Mouse (Mus musculus): ENCODE data around the gene B230118H07Rik. TPM values are rescaled to one million over a fixed set of nuclear protein-coding genes. Genes with fewer than 3 reads are reported as not detected.

The B230118H07Rik gene
- polyA plus RNA-seq, 1 experiment from 2014 or later, result 31.3 TPM

DNA sequence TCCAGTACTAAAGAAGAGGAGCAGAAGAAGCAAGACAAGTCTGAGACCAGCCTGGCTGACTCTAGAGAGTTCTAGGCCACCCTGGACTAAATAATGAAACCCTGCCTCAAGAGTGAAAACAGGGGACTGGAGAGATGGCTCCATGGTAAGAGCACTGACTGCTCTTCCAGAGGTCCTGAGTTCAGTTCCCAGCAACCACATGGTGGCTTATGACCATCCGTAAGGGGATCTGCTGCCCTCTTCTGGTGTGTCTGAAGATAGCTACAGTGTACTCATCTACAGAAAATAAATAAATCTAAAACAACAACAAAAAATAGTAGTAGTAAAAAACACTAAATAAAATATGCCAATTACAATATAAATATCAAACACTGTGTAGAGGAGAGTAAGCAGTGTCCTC is 3.5 kb downstream of the B230118H07Rik start:
- Histone ChIP-seq H3K4me3 (ENCODE audit: low read depth, low read length) (no peak overlapping the region), H3K36me3 (ENCODE audit: insufficient read depth, low read length) (no peaks in the 10 kb centered on the region), H3K4me1 (ENCODE audit: insufficient read depth, low read depth, low read length) (no peaks in the 10 kb centered on the region), H3K9me3 (ENCODE audit: low read length) (no peaks in the 10 kb centered on the region), H3K27me3 (replicated peaks; ENCODE audit: insufficient read depth, low read length) (no peaks in the 10 kb centered on the region), H3K4me2 (replicated peaks; ENCODE audit: low read depth, low read length) (no peak overlapping the region), H3K9ac (replicated peaks; ENCODE audit: low read depth) (no peak overlapping the region), H3K27ac (ENCODE audit: low read length) (no peak overlapping the region)
- no peak for TF ChIP-seq EP300 (IDR thresholded peaks at IDR 0.05)
- no peak for TF ChIP-seq CTCF (IDR thresholded peaks at IDR 0.05)
- DNase-seq (ENCODE audit: low spot score) (no peak), ATAC-seq (no peak)
- 88% methylated on average over 1 of the region's 1 CpGs for WGBS

DNA sequence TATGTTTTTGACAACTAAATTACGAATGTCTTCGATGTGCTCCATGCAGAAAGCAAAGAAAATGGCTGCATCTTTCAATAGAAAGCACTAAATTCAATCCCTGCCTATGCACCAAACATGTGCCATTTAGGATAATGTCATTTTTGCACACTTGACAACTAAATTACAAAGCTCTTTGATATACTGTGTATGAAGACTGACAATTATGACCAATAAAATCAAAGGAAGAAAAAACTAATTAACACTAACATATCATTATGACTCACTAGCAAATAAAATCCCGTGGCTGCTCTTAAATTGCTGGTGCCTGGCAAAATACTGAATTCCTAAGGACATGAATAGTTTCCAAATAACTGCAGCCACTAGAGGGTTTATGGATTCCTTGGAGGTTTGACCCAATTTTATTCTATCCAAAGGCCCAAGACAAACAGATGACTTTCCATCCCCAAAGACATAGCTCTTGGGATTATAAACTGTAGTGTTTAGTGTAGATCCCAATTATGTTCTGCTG is 9.4 kb downstream of the B230118H07Rik start:
- Histone ChIP-seq H3K9me3 (ENCODE audit: low read length) (no peaks in the 10 kb centered on the region), H3K4me2 (replicated peaks; ENCODE audit: low read depth, low read length) (no peak overlapping the region), H3K27me3 (replicated peaks; ENCODE audit: insufficient read depth, low read length) (no peaks in the 10 kb centered on the region), H3K9ac (replicated peaks; ENCODE audit: low read depth) (no peak overlapping the region), H3K27ac (ENCODE audit: low read length) (no peak overlapping the region), H3K4me1 (ENCODE audit: insufficient read depth, low read depth, low read length) (no peaks in the 10 kb centered on the region), H3K36me3 (ENCODE audit: insufficient read depth, low read length) (no peaks in the 10 kb centered on the region), H3K4me3 (ENCODE audit: low read depth, low read length) (no peak overlapping the region)
- 82% methylated on average over 3 of the region's 3 CpGs for WGBS
- DNase-seq (ENCODE audit: low spot score) (no peak), ATAC-seq (no peak)
- TF ChIP-seq EP300 (IDR thresholded peaks at IDR 0.05), result no peak
- TF ChIP-seq CTCF (IDR thresholded peaks at IDR 0.05), result no peak

DNA sequence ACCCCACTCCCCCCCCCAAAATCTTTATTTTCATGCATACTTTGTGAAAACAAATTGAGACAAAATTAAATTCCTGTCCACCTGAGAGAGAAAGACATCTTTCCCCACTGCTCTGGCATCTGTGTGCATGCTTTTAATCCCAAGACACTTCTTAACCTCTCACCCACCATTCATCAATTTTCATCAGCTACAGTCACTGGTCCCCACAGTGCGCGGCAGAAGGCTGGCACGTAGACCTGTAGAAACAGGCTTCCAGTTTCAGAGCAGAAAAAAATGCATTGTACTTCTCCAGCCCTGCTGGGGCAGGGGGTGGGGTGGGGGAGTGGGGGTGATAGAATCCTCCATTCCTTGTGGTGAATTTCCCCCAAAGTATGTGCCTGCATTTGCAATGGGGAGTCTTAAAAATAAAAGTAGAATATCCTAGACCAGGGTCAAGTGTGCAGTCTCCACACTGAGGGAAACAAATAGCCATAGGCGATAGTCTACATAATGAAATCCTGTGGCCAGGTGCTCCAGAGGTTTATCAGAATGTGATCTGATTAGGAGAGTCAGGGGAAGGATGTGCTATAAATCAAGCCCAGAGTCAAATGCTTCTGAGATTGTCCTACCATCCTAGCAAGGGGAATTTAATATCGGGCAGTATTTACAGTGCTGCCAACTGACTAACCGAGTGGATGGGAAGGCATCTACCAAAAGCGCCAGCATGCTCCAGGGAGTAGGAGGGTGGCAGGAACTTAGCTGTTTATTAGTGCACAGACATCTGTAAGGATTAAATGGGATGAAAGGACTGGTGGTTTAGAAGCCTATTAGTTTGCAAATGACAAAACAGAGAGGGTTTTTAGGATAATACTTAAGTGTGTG is 10.1 kb downstream of the B230118H07Rik start:
- Histone ChIP-seq H3K4me3 (ENCODE audit: low read depth, low read length) (no peak overlapping the region), H3K4me1 (ENCODE audit: insufficient read depth, low read depth, low read length) (no peaks in the 10 kb centered on the region), H3K9ac (replicated peaks; ENCODE audit: low read depth) (no peak overlapping the region), H3K27ac (ENCODE audit: low read length) (no peak overlapping the region), H3K4me2 (replicated peaks; ENCODE audit: low read depth, low read length) (no peak overlapping the region), H3K36me3 (ENCODE audit: insufficient read depth, low read length) (no peaks in the 10 kb centered on the region), H3K9me3 (ENCODE audit: low read length) (no peaks in the 10 kb centered on the region), H3K27me3 (replicated peaks; ENCODE audit: insufficient read depth, low read length) (no peaks in the 10 kb centered on the region)
- WGBS, result 35% methylated on average over 7 of the region's 7 CpGs
- TF ChIP-seq CTCF (IDR thresholded peaks at IDR 0.05) (no peak), EP300 (IDR thresholded peaks at IDR 0.05) (no peak)
- no peak for DNase-seq (ENCODE audit: low spot score)
- no peak for ATAC-seq

DNA sequence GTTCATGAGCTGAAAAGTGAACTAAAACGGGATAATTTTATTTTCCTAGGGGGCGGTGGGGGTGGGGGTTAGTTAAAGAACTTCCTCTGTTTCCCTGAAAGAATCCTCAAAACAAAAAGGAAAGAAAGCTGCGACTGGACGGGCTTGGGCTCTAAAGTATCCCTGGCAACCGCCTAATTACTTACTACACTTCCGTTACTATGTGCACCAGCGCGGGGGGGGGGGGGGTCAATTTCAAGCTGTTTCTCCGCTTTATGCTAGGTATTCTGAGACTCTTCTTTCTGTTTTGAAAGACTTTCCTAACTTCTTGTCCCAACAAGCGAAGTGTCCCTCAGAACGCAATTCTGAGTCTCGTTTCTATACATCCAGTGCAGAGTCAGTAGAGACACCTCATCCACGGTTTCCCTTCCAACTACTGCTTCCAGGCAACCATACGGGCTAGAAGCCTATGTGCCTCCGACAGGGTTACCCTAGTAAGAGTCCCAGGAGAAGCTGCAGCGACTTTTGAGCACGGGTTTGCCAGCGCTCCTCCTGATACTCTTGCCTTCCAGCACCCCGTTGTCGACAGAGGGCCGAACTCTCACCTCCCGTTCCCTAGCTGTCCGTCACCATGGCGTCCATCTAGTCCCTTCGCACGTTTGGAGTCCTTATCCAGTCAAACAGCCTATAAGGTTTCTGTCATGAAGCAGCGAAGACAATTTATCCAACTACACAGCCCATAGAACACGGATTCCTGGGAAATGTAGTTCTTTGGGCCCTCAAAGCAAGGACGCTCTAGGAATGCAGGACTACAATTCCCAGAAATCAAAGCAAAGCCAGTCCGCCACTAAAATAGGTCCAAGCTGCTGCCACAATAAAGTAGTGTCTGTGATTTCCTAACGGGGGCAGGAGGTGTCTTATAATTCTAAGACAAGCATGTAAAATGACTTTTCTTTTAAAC is 20.8 kb downstream of the B230118H07Rik start:
- 2% methylated on average over 31 of the region's 31 CpGs for WGBS
- Histone ChIP-seq H3K4me3 (ENCODE audit: low read depth, low read length) (peak overlapping the region; percentile 81), H3K9me3 (ENCODE audit: low read length) (no peaks in the 10 kb centered on the region), H3K4me2 (replicated peaks; ENCODE audit: low read depth, low read length) (peak overlapping the region; percentile 74), H3K27me3 (replicated peaks; ENCODE audit: insufficient read depth, low read length) (no peaks in the 10 kb centered on the region), H3K9ac (replicated peaks; ENCODE audit: low read depth) (peak overlapping the region; percentile 39; the same call in 1 of the 2 replicates), H3K4me1 (ENCODE audit: insufficient read depth, low read depth, low read length) (no peaks in the 10 kb centered on the region), H3K36me3 (ENCODE audit: insufficient read depth, low read length) (no peaks in the 10 kb centered on the region), H3K27ac (ENCODE audit: low read length) (peak overlapping the region; percentile 82)
- DNase-seq (ENCODE audit: low spot score) (peak; percentile 97), ATAC-seq (peak; percentile 100)
- TF ChIP-seq EP300 (IDR thresholded peaks at IDR 0.05) (0 out of 2 replicates have a peak, but pooled peaks have one; percentile 20), CTCF (IDR thresholded peaks at IDR 0.05) (0 out of 2 replicates have a peak, but pooled peaks have one; percentile 10)

DNA sequence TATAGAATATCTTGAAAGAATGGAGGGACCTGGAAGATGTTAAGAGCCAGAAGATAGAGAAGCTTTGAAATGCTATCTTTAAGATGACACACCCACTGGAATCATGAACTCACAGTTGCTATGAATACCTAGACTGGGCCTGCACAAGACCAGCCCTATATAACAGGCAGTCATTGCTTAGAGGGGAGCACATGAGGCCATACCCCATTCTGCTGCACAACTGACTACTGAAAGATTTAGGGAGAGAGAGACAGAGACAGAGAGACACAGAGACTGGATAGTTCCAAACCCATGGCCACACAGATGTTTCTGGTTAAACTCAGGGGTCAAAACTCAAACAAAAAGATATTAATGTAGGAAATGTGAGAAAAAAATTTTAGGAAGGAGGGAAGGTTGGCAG is 22.1 kb downstream of the B230118H07Rik start:
- Histone ChIP-seq H3K27me3 (replicated peaks; ENCODE audit: insufficient read depth, low read length) (no peaks in the 10 kb centered on the region), H3K4me2 (replicated peaks; ENCODE audit: low read depth, low read length) (no peak overlapping the region), H3K4me3 (ENCODE audit: low read depth, low read length) (no peak overlapping the region), H3K4me1 (ENCODE audit: insufficient read depth, low read depth, low read length) (no peaks in the 10 kb centered on the region), H3K27ac (ENCODE audit: low read length) (no peak overlapping the region), H3K36me3 (ENCODE audit: insufficient read depth, low read length) (no peaks in the 10 kb centered on the region), H3K9me3 (ENCODE audit: low read length) (no peaks in the 10 kb centered on the region), H3K9ac (replicated peaks; ENCODE audit: low read depth) (no peak overlapping the region)
- ATAC-seq, result no peak
- DNase-seq (ENCODE audit: low spot score), result no peak
- TF ChIP-seq CTCF (IDR thresholded peaks at IDR 0.05) (no peak), EP300 (IDR thresholded peaks at IDR 0.05) (no peak)

DNA sequence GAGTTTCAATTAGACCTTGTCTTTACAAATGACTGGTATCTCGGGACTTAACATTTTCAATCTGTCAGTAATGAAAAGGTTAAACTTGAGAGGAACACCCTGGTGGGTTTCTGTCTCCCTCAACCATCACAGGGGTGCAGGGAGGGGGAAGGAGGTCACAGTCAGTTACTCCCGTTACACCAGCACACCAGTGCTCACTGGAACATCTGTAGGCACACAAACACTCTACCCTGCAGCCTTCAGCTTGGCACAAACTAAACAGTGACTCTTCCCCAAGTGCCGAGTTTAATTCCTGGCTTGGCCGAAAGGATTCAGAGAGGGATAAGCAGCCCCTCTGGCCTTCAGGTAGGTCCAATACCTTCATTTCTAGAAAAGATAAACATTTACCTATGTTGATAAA is 24.8 kb downstream of the B230118H07Rik start, which contains the start of gene Rag2:
Gene Rag2, plus strand, starts transcription at position 193 of the 400 bp plus-strand sequence.
- Histone ChIP-seq H3K4me1 (ENCODE audit: insufficient read depth, low read depth, low read length) (no peaks in the 10 kb centered on the region), H3K4me2 (replicated peaks; ENCODE audit: low read depth, low read length) (no peak within 1 kb of the TSS), H3K36me3 (ENCODE audit: insufficient read depth, low read length) (no peaks in the 10 kb centered on the region), H3K27me3 (replicated peaks; ENCODE audit: insufficient read depth, low read length) (no peaks in the 10 kb centered on the region), H3K9me3 (ENCODE audit: low read length) (no peaks in the 10 kb centered on the region), H3K27ac (ENCODE audit: low read length) (no peak within 1 kb of the TSS), H3K4me3 (ENCODE audit: low read depth, low read length) (no peak within 1 kb of the TSS), H3K9ac (replicated peaks; ENCODE audit: low read depth) (no peak within 1 kb of the TSS)
- ATAC-seq (no peak), DNase-seq (ENCODE audit: low spot score) (no peak)
- no peak for TF ChIP-seq CTCF (IDR thresholded peaks at IDR 0.05)
- no peak for TF ChIP-seq EP300 (IDR thresholded peaks at IDR 0.05)
- WGBS, result 55% methylated on average over 4 of the region's 4 CpGs

All from lung, postnatal 0 days (tissue).